Mouse (Mus musculus): ENCODE measurements around the gene Ahnak2.

The Ahnak2 gene

DNA sequence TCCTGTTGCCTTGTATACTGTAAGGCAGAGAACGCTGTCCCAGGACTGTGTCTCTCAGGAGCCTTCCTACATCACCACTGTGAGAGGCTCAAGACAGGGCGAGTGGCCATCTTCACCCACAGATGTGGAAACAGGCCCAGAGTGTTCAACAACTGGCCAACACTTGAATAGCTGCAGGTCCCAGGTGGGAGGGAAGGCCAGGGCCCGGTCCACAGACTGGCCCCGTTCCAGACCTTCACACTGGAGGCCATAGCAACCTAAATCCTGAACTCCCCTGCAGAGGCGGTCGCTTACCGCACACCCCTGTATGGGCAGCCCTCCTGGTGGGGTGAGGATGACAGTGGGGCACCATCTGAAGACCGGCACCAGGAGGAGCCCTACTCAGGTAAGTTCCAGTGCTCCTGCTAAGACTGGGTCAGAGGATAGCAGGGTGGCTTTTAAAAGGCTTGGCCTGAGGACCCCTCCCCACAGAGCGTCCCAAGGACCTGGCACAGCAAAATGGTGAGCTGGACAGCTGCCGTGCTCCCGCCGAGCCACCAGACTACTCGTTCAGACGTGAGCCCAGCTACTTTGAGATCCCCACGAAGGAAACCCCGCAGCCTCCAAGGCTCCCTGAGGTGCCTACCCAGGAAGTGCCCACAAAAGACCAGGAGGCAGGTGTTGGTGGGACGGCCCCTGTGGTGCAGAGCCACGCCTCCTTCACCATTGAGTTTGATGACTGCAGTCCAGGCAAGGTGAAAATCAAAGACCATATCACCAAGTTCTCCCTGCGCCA, 67.4 kb downstream of the Ahnak2 start:
- DNase-seq (ENCODE audit: low spot score in 2 of 2): no peak

- DNase-seq (ENCODE audit: low spot score in 2 of 2): no peak
These were observed 68.2 kb downstream of the Ahnak2 start for GRCm38 (mm10) chr12:112734108-112734820.

- no peak for DNase-seq (ENCODE audit: low spot score in 2 of 2)
These were observed 69.9 kb downstream of the Ahnak2 start for GRCm38 (mm10) chr12:112732591-112732990.

- no peak for DNase-seq (ENCODE audit: low spot score in 2 of 2)
These were observed 71.6 kb downstream of the Ahnak2 start for GRCm38 (mm10) chr12:112730808-112731207.

- DNase-seq (ENCODE audit: low spot score in 2 of 2): no peak
These were observed 74.7 kb downstream of the Ahnak2 start for GRCm38 (mm10) chr12:112727801-112728200.

DNA sequence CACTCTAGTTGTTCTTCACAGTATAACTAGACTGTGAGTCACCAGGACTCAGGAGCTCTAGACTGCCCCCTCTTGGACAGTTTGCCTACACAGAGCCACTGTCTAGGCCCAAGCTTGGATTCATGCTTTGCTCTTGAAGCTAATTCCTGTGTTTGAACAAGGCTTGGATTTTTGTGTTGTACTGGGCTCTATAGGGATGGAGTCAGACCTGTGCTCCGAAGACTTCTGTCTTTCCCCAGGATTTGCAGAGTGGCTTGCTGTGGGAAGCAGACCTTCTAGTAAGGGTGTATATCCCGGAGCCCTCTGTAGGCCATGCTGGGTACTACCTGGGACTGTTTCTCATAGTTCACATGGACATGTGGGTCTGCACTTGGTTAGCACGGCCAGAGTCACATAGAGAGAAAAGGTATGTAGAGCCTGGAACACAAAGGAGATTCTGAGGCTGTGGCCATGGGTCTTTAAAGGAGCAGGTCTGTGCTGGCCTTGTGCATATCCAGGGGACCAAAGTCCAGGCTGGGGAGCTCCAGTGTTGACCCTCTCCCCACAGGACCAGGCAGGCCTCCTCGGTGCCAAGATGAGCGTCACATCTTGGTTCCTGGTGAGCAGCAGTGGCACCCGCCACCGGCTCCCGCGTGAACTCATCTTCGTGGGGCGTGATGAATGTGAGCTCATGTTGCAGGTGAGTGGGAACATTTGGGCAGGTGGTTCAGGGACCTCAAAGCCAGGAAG, 78.2 kb downstream of the Ahnak2 start:
- DNase-seq (ENCODE audit: low spot score in 2 of 2): peak in 1 of 2 experiments; percentile 82

GRCm38 (mm10) chr12:112723445-112723844, 79.0 kb downstream of the Ahnak2 start:
- no peak for DNase-seq (ENCODE audit: low spot score in 2 of 2)

DNA sequence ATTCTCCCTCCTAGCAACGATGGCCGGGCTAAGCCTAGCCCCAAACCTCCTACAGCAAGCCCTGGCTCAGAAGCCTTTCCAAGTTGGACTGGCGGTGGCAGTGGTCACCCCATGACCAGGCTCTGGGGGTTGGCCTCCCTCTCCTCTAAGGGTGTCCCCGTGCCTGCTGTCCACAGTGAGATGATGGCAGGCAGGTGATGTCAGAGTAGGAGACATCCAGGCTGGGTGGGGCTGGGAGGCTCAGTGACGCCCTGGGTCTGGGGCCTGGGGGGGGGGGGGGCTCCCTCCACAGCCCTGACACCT, 79.5 kb downstream of the Ahnak2 start:
- DNase-seq (ENCODE audit: low spot score in 2 of 2): no peak

- DNase-seq (ENCODE audit: low spot score in 2 of 2): peak in 1 of 2 experiments; percentile 49
These were observed 80.0 kb downstream of the Ahnak2 start for GRCm38 (mm10) chr12:112722240-112723027.

Measured in left cerebral cortex, adult 9 months (tissue).